Mouse (Mus musculus) cerebellum, postnatal 14 days (tissue): Measurements from ENCODE around the gene Rhobtb1.

Source experiments
- DNase-seq, 2 experiments: peaks; one replicate each; pipeline ENCODE4 v3.0.0; 2021; ENCODE audit warnings: mixed read lengths in 2 of 2

The Rhobtb1 gene

GRCm38 (mm10) chr10:69278764-69279606 lies 127.8 kb downstream of the Rhobtb1 start:
- no peak for DNase-seq

GRCm38 (mm10) chr10:69279607-69279978 lies 128.4 kb downstream of the Rhobtb1 start:
- DNase-seq = no peak

DNA sequence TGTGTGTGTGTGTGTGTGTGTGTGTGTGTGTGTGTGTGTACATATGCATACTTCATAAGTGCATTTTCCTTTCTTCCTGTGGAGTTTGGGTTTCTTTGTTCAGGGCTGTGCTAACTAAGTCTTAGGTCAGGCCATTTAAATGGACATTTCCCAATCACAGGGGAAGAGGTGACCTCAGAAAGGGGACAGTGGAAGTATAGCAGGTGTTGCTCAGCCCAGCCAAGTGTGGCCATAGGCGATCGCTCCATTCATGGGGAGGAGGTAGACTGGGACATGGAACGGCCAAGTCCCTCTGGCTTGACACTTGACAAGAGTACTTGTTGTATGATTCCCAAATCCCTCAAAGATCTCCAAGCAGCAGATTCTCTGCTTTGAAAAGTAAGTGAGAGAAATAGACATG lies 135.7 kb downstream of the Rhobtb1 start:
- no peak for DNase-seq

DNA sequence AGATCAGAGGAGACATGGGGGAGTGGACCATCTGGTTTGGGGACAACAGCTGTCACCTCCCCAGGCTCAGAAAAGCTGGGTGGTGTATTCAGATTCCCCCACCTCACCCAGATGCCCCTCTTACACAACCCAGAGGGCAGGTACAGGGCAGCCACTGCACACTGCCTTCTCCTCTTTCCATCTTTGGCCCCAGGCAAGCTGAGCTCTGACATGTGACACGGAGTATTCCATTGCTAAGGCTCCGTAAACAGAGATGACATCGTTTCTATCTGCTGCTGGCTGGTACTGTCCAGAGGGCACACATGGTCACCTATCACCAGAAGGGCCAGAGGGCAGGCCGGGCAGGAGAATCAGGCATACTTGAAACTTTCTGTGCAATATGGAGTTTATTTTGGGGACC lies 136.9 kb downstream of the Rhobtb1 start:
- DNase-seq = no peak

- no peak for DNase-seq
Measured at GRCm38 (mm10) chr10:69288720-69289119, 137.5 kb downstream of the Rhobtb1 start.

DNA sequence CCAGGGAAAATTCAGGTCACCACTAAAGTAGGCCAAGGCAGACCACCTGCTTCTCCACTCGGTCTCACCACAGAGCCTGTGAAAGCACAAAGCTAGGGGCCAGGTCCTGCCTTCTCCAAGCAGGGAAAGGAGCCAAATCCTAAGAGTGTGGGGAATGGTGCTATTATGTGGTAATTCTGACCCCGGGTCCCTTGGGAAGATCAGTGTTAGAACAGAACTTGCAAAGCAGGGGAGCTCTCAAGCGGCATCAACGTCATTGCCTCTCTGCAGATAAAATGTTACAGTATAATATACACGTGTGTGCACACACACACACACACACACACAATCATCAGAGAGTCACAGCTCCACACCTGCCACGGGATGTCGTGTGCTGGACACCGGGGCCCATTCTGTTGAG lies 139.5 kb downstream of the Rhobtb1 start:
- DNase-seq = no peak

- no peak for DNase-seq
Measured at GRCm38 (mm10) chr10:69295919-69296318, 144.7 kb downstream of the Rhobtb1 start.

- DNase-seq = no peak
Measured at GRCm38 (mm10) chr10:69299985-69300384, 148.8 kb downstream of the Rhobtb1 start.

DNA sequence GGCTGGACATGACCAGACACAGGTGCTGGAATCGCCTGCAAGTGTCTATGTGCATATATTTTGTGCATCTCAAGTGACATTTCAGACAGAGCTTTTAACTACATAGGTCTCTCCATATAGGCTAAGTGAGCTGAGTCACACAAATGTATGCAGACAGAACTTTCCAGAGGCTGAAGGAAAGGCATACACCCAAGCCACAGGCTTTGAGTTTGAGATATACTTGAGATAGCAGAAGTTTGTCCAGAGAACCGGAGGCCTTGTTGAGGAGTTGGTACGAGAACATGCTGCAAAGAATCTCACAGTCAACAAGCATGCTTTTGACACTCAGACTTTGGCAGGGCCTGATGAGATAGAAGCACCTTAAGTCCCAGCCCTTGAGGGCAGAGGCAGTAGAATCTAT lies 151.4 kb downstream of the Rhobtb1 start:
- DNase-seq = no peak

- DNase-seq = no peak
Measured at GRCm38 (mm10) chr10:69304819-69305218, 153.6 kb downstream of the Rhobtb1 start.

GRCm38 (mm10) chr10:69305600-69305999 lies 154.4 kb downstream of the Rhobtb1 start:
- DNase-seq = no peak

GRCm38 (mm10) chr10:69306205-69306604 lies 155.0 kb downstream of the Rhobtb1 start:
- peak; percentile 41 to 49 for DNase-seq

DNA sequence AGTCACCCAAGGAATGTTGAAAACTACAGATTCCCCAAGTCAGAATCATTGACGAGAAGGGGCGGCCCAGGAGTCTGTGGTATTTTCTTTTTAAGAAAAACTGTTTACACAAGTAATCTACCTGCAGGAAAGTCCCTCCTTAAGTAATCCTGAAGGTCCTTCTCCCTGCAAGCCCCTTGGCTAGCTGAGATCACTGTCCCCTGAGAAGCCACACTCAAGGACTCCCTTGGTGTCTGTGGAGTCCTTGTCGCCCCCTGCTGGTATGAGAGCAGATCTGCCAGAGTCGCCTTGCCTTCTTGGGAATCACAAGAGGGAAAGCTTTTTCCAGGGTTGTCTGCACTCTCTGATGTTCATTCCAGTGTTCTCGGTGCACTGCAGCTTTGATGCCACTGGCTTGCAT lies 155.8 kb downstream of the Rhobtb1 start:
- DNase-seq = peak; percentile 72 to 76

DNA sequence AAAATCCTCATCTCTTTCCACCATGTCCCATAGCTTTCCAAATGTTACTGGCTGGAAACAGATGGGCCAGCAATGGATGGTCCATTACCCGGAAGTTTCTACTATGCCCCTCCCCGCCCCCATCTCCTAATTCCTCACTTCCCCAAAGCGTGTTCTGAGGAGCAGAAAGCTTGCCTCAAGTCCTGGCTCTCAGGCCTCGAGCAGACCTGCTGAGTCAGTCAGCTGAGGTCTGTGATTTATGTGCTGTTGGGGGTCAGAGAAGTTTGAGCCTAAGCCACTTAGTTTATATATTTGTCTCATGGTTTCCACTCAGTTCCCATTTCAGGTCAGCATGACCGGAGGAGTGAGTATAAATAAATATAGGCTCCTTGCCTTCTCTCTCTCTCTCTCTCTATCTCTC lies 157.9 kb downstream of the Rhobtb1 start:
- no peak for DNase-seq

DNA sequence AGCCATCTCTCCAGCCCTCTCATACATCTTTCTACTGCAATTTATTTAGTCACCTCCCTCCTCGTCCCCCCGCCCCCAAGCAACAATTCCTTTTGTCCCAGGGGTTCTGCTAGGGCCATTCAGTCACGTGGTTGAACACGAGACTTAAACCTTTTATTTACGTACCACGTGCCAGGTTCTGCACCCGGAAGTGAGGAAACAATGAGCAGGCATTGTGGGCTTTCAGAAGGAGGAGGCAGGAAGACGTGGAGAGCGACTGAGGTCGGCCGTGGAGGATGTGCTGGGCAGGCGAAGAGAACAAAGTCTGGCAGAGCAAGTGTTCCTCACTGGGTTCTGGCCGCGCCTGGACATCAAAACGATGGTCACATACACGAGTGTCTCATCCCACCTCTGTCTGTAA lies 160.6 kb downstream of the Rhobtb1 start:
- no peak for DNase-seq

DNA sequence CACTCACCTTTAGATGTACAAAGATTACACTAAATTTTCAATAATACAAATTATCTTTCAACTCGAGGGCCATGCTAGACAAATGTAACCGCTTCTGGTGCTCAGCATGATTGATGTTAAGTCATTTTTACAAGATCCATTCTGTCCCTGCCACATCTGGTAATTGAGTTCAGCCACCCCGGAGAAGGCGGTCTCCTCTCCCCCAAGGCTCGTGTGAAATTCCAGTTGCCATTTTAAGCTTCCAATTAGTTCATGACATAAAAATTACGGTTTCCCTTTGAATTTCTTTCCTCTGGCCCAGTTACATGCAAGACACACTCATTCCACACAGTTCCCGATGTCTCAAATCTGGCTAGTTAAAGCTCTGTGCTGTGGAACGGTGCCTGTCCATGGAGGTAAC lies 162.7 kb downstream of the Rhobtb1 start:
- DNase-seq = no peak

GRCm38 (mm10) chr10:69318514-69318913 lies 167.3 kb downstream of the Rhobtb1 start:
- no peak for DNase-seq

- peak; percentile 84 to 93 for DNase-seq
Measured at GRCm38 (mm10) chr10:69320667-69321518, 169.7 kb downstream of the Rhobtb1 start.

- no peak for DNase-seq
Measured at GRCm38 (mm10) chr10:69321519-69322035, 170.3 kb downstream of the Rhobtb1 start.

DNA sequence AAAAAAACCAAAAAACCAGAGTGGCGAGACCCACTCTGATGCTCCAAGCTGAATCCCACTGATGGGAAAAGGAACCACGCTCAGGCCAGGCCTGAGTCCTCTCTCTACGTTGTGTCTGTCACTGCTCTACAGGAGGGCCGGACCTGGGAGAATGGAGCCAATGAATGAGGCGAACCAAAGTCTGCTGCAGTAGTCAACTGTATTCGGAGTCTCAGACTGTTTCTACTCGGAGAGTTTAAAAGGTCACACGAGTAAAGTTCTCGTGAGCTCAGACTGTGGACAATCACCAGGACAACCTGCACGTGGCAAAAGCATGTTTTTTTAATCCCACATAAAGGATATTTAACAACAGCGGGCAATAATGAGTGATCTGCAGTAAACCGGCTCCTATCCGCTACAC lies 172.8 kb downstream of the Rhobtb1 start:
- DNase-seq = no peak

GRCm38 (mm10) chr10:69324816-69325215 lies 173.6 kb downstream of the Rhobtb1 start:
- DNase-seq = no peak

DNA sequence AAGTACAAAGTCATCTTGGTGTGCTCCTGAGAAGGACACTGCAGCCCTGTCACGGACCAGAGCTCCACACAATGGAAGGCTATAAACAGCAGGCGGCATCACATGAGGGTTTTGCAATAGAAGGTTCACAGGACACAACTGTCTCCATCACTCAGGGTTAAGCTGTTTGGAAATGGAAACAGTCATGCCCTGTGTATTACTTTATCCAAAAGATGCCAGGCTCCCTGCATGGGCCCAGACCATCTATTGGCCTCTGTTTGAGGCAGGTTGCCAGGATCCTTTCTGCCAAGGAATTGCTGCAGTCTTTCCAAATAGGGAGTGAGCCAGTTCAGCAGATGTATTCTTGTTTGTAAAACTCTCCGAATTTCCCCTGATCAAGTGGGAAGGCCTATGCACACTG lies 175.2 kb downstream of the Rhobtb1 start:
- peak; percentile 93 to 94 for DNase-seq

DNA sequence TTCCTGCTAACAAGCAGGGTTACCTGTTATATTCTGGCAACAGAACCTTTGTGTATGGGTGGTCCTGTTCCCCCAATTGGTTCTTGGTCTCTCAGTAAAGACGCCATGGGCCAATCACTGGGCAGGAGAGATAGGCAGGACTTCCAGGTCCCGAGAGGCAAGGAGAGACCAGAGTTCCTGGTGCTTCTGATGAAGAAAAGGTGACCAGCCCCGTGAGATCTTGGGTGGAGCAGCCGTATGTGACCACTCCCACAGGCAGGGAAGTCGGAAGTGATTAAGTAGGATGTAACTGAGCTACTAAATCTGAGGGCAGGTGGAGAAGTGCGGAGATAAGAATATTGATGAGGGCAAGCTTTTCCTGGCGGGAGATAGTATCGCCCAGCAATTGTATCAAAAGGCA lies 176.1 kb downstream of the Rhobtb1 start:
- no peak for DNase-seq
